Mouse (Mus musculus): Measurements from ENCODE around the gene Mgat5.

Gene Mgat5

DNA sequence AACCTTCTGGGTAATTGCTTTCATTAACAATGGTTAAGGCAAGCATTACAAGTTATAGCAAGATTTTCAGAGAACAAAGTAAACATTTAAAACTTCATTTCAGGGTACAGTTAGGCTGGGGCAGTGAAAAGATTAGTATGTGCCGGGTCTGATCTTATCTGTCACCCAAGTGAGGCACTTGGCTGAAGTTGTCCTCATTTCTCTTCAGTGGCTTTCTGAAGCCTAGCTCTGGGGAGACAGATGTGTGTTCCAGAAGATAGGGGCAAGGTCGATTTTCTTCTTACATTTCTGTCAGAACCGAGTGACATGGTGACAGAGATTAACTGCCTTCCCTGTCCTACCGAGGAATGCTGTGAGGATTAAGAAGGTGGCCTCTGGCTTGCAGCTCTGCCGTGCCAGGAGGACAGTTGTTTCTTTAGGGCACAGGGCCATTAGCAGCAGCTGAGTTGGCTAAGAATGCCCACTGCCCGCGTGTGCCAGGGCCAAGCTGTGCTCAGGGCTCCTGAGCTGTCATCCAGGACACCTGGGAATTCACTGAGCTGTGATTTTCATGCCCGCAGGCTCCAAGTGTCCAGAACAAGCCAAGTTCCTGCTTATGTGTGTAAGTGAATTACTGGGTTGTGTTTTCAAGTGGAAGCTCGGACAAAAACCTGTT, 134.1 kb downstream of the Mgat5 start:
- DNase-seq (ENCODE audit: low read depth, low spot score) = no peak

DNA sequence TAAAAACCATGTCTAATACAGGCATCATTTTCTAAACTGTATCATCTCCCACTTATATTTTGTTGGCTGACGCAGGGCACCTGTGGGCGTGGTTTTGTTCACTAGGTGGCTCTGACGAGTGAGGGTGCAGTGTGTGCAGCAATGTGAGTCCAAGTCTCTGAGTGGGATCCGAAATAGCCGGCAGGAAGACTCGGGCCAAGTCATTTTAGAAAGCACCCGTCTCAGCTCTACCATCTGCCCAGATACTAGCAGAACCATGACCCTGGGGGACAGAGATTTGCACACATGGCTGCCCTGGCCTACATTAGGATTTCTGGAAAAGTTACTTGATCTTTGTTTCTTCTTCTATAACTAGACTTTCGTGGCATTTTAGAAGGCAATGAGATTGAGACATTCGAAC, 135.5 kb downstream of the Mgat5 start:
- no peak for DNase-seq (ENCODE audit: low read depth, low spot score)

DNA sequence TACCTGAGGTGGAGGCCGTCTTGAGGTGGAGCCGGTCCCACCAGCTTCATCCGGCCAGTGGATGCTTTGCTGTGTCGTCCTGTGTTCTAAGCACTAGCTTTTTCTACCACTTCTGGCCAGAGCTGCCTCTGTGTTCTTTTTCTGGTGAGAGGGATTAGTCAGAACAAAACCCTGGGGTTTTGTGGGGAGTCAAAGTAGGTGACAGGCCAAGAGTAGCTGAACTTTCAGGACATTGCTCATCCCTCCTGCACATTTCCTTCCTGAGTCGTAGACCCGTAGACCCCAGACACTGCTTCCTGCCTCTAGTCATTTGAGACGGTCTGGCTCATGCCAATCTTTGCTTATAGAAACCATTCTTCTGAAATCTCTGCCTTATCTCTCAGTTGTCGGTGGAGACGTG, 140.1 kb downstream of the Mgat5 start:
- no peak for DNase-seq (ENCODE audit: low read depth, low spot score)

DNA sequence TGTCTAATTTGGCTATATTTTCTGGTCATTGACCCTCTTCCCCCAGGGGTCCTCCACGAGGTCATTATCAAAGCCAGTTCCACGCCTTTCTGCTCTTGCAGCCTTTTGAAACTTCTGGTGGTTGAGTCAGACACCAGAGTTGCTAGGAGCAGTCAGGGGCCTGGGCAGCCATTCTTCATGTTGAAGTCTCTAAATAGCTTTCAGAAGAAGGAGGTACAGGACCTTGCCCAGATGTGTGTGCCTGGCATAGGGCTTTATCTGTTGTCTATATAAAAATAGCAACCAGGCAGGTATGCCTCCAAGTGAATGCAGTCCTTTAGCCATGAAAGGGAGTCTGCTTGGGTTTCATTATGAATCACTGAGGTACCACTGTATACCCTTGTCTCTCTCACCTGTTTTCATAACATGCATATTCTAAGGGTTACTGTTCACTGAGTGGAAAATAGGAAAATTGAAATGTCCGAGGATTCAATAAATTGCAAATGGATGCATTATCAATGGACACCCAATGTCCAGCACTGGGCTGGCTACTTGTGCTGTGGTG, 141.9 kb downstream of the Mgat5 start:
- DNase-seq (ENCODE audit: low read depth, low spot score) = no peak

DNA sequence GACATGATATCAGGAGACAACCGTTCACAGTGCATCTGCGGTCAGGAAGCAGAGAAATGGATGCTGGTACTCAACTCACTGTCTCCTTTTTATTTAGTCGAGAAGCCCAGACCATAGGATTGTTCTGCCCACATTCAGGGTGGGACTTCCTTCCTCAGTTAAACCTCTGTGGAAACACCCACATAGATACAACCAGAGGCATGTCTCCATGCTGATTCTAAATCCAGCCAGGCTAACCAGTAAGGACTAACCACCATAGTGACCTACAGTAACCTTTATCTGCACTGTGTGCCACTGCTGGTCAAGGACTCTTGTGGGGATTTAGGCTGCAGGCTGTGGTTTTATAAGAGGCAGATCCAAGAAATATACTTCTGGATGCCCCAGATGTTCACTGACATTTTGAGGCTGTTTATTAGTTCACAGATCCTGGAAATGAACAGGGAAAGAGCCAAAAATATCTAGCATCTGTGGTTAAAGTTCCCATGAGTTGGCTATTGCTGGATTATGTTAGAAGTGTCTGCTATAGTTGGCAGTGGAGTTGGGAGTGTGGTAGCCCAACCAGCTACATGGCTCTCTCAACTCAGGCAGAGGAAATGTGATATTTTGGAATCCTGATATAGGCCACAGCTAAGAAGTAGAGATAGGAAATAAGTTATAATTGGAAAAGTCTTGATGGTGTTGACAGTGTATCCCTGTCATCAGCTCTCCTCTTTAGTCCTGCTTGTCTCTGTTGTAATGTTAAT, 143.2 kb downstream of the Mgat5 start:
- DNase-seq (ENCODE audit: low read depth, low spot score) = no peak

DNA sequence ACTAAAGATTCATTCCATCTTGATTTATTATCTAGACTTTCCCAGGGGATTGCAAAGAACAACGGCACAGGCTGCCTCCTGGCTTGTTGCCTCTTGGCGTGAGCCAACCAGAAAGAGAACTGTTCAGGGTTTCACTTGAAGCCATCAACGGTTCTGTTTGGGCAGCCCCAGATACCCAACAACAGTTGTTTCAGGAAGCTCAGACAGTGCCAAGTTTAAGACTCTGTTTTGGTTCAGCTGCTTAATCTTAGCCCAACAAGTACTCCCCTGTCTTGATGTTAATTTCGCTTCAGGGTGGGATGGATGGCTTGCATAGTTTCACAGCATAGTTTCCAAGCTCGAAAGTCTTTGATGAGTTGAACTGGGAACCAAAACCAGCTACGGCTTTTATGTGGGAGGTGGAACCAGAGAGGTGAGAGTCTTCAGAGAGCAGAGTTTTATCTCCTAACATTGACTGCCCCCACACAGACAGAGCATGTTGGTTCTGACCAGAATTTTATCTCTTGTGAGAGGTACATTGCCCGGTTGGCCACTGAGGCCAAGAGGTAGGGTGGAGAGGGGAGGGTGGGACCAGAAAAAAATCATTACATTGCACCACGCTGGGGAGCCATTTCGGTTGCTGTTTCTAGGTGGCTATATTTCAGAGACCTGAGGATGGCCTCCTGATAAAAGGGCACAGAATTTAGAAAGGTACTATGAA, 144.0 kb downstream of the Mgat5 start:
- DNase-seq (ENCODE audit: low read depth, low spot score) = no peak

DNA sequence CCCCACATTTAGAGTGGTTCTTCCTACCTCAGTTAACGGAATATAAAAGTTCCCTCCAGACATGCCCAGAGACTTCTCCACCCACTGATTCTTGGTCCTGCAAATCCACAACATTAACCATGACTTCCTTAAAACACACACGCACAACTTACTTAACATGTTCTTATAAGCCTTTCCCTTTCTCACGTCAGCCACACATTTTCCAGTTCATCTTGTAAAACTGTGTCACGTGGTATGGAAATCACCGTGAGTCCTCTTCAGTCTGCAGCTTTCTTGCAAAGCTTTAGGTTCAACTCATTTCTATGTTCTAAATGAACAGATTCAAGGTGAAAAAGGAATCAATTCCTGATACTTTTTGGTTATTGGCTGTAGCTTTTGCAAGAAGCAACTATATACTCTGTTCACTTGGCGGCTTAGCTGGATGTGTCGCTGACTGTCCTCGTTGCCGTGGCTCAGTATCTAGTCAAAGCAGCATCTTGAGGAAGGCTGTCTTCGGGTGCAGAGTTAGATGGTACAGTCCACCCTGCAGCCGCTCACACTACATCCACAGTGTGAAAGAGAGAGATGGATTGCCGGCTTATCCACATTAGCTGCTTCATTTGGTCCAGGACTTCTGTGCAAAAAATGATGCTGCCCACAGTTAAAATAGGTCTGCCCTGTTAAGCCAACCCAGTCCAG, 146.7 kb downstream of the Mgat5 start:
- DNase-seq (ENCODE audit: low read depth, low spot score) = no peak

DNA sequence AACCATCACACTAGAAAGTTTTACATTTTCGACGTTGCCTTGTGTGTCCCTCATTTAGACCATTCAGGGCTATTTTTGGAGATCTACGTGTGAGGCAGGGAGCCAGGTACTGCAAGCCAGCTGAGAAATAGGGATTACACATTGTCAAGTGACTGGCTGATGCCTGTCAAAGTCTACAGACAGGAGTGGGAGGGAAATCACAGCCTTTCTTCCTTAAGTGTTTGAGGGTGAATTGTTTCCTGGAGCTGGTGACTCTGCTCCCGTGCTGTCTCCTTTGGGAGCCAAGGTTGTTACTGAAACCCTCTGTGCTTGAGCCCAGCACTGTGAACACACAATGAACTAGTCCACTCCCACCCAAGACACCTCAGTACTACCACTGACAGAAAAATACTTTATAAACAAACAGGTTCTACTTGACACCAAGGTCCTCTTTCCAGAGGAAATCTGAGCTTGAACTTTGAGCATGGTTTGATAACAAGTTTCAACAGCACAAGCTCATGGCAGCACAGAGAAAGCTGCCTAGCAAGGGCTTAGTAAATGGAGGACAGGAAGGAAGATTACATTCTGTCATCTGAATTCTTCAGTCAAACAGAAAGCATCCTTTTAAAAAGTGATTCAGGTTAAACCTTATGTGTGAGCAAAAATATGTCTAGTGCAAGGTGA, 147.4 kb downstream of the Mgat5 start:
- no peak for DNase-seq (ENCODE audit: low read depth, low spot score)

DNA sequence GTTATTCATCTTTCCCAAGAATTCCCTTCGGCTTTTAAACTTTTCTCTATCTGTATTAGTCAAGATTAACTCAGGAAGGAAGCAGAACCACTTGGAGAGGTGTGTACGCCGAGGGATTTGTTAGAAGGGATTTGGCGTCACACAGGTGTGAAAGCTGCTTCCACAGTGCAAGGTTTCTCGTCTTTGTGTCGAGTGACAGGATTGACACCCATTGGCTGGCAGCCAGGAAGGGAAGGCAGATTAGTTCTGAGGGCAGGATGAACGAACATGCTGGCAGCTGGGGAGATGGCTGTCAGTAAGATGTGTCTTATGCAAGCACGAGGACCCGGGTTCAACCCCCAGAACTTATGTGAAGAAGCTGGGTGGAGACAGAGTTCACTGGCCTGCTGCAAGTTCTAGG, 148.6 kb downstream of the Mgat5 start:
- no peak for DNase-seq (ENCODE audit: low read depth, low spot score)

DNA sequence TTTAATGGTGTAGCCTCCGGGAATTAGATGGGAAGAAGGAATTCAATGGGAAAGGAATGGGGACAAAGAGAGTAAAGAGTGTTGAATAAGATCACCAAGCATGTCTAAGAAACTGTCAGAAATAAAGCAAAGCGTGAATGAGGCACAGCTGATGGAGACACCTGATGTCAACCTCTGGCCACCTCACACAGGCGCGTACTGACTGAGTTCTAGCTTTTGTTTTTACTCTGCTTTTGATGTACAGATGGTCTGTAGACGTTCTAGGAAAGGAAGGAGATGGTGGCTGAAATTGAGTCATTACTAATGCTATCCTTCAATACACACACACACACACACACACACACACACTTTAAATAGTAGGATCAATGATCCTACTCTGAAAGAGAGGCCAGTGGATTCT, 149.3 kb downstream of the Mgat5 start:
- DNase-seq (ENCODE audit: low read depth, low spot score) = no peak

DNA sequence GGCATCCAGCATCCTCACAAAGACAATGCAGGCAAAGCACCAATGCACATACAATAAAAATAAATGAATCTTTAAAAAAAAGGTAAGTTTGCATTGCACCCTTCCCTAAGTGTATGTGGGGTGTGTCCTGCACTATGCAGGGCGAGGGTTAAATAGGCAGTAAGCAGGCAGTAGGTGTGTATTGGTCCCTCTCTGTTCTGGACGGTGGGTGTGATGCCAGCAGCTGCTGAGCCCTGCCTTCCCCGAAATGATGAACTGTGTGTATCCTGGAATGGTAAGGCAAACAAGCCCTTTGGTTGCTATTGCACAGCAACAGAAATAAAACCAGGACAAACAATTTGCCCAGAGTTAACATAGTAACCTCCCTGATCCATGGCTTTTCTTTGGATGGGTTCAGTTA, 150.2 kb downstream of the Mgat5 start:
- no peak for DNase-seq (ENCODE audit: low read depth, low spot score)

DNA sequence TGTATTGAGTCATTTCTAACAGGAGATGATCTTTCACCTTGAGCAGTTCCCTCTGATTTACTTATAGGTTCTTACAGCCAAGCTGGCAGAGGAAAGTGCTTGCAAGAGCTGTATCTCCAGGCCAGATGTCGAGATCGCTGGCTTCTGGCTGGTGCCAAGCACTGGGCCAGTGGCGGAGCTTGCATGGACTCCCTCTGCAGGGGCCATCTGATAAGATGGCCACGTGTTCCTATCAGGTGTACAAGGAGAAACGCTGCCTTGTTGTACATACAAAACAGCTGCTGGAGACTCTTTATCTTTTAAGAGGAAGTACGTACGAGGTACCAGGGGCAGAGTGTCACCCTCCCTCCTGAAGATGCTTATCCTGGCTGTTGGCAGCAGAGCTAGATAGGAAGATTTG, 158.8 kb downstream of the Mgat5 start:
- no peak for DNase-seq (ENCODE audit: low read depth, low spot score)

DNA sequence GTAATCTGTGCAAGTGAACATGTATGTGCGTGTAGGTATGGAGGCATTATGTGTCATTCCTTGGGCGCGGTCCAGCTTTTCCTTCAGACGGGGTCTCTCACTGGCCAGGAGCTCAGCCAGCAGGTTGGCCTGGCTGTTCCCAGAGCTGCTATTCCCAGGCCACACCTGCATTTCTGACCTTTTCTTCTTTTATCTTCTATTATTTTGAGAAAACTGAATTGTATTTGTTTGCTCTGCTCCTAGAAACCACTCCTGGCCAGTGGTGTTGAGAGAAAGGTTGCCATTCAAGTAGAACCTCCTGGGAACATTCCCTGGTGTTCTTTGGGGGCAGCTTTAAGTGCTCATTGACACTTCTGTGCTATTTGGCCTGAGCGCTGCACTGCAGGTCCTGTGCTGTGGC, 160.9 kb downstream of the Mgat5 start:
- no peak for DNase-seq (ENCODE audit: low read depth, low spot score)

DNA sequence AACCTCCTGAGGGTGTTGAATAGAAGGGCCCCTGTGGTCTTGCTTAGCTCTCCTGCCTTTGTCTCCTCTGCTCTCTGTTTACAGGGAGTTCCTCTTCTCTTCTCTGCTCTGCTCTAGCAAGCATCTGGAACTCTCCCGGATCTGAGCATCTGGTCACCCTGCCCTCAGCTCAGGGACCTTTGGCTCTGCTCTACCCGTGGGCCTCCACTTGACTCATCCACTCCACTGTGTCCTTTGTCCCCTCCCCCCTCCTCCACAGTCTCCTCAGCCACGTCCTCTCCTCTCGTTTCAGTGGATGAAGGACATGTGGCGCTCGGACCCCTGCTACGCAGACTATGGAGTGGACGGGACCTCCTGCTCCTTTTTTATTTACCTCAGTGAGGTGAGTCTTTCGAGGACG, 161.3 kb downstream of the Mgat5 start:
- DNase-seq (ENCODE audit: low read depth, low spot score) = no peak

DNA sequence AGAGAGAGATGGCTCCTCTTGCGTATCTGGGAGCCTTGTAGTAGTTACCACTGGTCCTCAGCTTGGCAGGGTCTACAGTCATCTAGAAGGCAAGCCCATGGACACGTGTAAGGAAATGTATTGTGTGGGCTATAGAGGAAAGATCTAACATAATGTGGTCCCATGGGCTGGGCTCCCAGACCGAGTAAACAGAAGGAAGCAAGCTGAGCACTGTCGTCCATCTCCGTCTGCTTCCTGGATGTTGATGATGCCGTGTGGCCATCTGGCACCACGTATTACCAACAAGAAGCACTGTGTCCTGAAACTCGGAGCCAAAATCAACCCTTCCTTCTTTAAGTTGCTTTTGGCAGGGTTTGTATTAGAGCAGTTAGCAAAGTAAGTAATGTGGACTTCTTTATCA, 163.7 kb downstream of the Mgat5 start:
- no peak for DNase-seq (ENCODE audit: low read depth, low spot score)

DNA sequence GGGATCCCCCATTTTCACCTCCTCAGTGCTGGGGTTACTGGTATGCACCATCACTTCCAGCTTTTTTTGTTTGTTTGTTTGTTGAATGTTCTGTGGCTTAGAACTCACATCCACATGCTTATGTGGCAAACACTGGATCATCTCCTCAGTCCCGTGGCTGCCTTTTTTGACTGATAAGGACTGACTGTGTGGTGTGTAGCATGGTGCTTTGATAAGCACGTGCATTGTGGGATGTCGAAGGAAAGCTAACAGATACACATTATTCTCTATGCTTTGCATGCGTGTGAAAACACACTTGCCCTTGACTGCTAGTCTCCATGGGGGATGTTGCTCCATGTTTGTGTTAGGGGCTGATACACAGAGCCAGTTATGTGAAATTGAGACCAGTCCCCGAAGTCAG, 164.7 kb downstream of the Mgat5 start:
- DNase-seq (ENCODE audit: low read depth, low spot score) = no peak

DNA sequence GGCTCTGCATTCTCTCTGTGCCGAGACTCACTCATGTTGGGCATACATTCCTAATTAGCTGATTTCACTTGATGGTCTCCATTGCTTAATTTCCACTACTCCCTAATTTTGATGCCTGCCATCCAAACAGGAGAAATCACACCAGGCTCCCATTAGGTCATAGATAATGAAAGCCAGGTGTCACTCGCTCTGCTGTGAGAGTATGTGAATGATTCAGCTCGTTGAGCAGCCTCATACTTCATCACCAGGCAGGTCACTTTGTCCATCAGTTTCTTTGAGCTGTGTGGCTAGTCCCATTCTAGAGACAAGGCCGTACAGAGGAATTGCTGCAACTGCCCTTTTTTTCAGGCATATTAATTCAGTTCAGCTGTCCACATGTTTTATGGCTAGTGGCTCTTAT, 167.3 kb downstream of the Mgat5 start:
- DNase-seq (ENCODE audit: low read depth, low spot score) = no peak

DNA sequence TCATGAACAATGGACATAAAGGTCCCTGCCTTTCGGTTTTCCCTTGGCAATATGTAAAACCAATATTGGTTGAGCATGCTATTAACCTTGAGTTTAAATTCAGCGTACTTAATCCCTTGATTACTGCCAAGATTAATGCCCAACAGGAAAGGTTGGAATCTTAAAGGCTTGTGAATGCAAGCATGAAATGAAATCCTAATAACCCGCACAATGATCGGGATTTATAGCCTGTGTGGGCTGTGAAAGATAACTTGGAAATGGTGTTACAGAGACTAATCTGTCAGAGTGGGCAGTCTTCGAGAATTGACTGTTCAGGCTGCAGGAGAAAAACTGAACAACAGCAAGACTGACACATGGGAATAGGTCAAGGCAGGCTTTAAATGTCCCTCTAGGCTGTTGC, 168.7 kb downstream of the Mgat5 start:
- DNase-seq (ENCODE audit: low read depth, low spot score) = no peak

DNA sequence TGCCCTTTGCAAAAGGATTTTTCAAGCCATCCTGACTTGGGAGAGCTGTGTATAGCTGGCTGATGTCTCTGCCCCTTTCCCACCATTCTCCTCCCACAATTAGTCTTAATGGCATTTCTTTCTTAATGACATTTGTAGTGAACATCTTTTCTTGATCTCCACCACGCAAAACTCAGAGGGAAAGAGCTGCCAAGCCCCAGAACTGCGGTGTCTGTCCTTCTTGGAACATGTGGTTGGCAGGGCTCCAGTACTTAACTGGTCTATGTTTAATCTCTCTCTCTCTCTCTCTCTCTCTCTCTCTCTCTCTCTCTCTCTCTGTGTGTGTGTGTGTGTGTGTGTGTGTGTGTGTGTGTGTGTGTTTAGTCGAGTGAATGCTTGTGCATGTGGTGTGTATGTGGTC, 169.3 kb downstream of the Mgat5 start:
- DNase-seq (ENCODE audit: low read depth, low spot score) = no peak

DNA sequence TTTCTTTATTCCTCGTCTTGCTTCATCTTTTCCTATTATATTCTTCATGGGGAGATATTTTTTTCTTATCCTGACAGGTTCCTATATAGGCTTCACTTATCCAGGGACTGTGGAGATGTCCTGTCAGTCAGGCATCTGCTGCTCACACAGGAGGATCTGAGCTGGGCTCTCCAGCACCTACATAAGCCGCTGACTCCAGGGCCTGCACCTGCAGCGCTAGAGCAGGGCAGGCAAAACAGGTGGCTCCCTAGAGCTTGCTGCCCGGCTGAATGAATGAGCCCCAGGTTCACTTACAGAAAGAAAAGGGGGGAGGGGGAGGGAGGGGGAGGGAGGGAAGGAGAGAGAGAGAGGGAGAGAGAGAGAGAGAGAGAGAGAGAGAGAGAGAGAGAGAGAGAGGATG, 175.3 kb downstream of the Mgat5 start:
- no peak for DNase-seq (ENCODE audit: low read depth, low spot score)

DNA sequence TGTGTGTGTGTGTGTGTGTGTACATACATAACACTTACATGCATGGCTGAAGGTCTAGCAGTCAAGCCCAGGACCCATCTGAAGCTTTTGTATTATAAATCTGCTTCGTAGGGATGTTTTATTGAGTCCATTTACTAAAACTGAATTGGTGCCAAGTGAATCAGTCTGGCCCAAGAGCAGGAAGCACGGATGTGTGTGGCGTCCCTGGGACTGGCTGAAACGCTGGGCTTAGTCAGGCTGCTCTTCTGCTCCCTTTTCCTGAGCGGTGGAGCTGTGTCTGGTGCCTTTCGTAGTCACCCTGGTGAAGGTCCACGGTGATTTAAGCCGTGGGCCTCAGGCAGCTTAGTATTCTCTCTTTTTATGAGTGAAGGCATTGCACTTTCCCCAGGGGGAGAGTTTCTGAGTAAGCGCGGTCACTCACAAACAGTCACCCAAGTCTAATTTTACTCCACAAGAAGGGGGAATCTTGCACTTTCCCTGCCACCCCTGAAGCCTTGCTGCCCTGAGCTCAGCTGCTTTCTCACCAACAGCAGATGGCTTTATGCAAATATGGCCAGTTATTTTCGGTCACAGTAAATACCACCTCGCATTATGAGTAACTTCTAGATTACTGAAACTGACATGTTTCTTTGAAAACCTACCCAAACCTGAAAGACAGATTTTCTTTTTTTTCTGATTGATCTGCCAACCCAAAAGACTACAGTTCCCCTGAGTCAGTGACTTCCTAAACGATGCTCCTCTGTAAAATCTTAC, 176.1 kb downstream of the Mgat5 start:
- DNase-seq (ENCODE audit: low read depth, low spot score) = no peak
